ENCODE assay signal across 8 mouse cellular contexts in genomic region chr15:77882797-77883696, GRCm38 (mm10). TPM values are rescaled to one million over a fixed set of nuclear protein-coding genes. Genes with fewer than 3 reads are reported as not detected.
DNase-seq lines count a peak whose midpoint lies in the region; ATAC-seq and TF ChIP-seq lines count a peak whose summit lies in the region.

No protein-coding gene starts in this region.

- no peak overlapping the region; the same call in 1 of the 2 replicates for H3K27ac ChIP-seq in hindbrain, postnatal 0 days
- peak overlapping the region; percentile 66 for H3K27ac ChIP-seq in liver, postnatal 0 days (ENCODE audit: low read depth)

- intact Hi-C loops in gastrocnemius, postnatal 14 days (cut with DNase I; ENCODE audit: low total_unique reads), result no loop called here

- no peak overlapping the region for H3K9ac ChIP-seq in hindbrain, postnatal 0 days (replicated peaks; ENCODE audit: low read length)
- no peak overlapping the region for H3K9ac ChIP-seq in liver, postnatal 0 days (replicated peaks)

- H3K4me3 ChIP-seq in hindbrain, postnatal 0 days (ENCODE audit: low read length), result no peak overlapping the region
- H3K4me3 ChIP-seq in liver, postnatal 0 days (ENCODE audit: low read depth, low read length), result no peak overlapping the region

- no peak for TF ChIP-seq CTCF in hindbrain, postnatal 0 days (IDR thresholded peaks at IDR 0.05; ENCODE audit: low read depth)
- TF ChIP-seq CTCF in liver, postnatal 0 days (IDR thresholded peaks at IDR 0.05; ENCODE audit: low read depth), result no peak

- TF ChIP-seq EP300 in liver, postnatal 0 days (IDR thresholded peaks at IDR 0.05; ENCODE audit: low read depth), result no peak

- H3K36me3 ChIP-seq in hindbrain, postnatal 0 days (ENCODE audit: insufficient read depth, low read length), result no peaks in the 10 kb centered on the region
- no peaks in the 10 kb centered on the region for H3K36me3 ChIP-seq in liver, postnatal 0 days (replicated peaks; ENCODE audit: insufficient read depth, low read length)

- H3K9me3 ChIP-seq in hindbrain, postnatal 0 days (ENCODE audit: low read length), result no peaks in the 10 kb centered on the region
- no peaks in the 10 kb centered on the region for H3K9me3 ChIP-seq in liver, postnatal 0 days (ENCODE audit: low read length)

- H3K27me3 ChIP-seq in hindbrain, postnatal 0 days (ENCODE audit: insufficient read depth, low read length), result no peaks in the 10 kb centered on the region
- no peaks in the 10 kb centered on the region for H3K27me3 ChIP-seq in liver, postnatal 0 days (ENCODE audit: insufficient read depth, low read length)

- WGBS in hindbrain, postnatal 0 days, result 21% methylated on average over 16 of the region's 17 CpGs
- WGBS in liver, postnatal 0 days (ENCODE audit: insufficient replicate concordance), result 51% methylated on average over 14 of the region's 17 CpGs

- H3K4me1 ChIP-seq in hindbrain, postnatal 0 days (ENCODE audit: insufficient read depth, low read length), result no peaks in the 10 kb centered on the region
- peaks cover 15% of the 10 kb centered on the region for H3K4me1 ChIP-seq in liver, postnatal 0 days (ENCODE audit: insufficient read depth)

- peak; percentile 21; the same call in 1 of the 2 replicates for ATAC-seq in hindbrain, postnatal 0 days
- ATAC-seq in liver, postnatal 0 days, result no peak; the same call in 1 of the 2 replicates
- no peak for ATAC-seq in erythroid progenitor cell, adult 5-6 weeks (replicated peaks; ENCODE audit: low FRiP score, poor library complexity, severe bottlenecking)

- peak; percentile 53 for DNase-seq in gastrocnemius, postnatal 14 days
- DNase-seq in gastrocnemius, postnatal 25 days, result no peak
- peak; percentile 88 for DNase-seq in R1 (ENCODE audit: low read depth, low spot score)
- DNase-seq in hindbrain, postnatal 0 days (ENCODE audit: low spot score), result no peak
- DNase-seq in liver, postnatal 0 days, result no peak
- no peak for DNase-seq in right cerebral cortex, postnatal 36 days (ENCODE audit: low spot score in 2 of 2)
- DNase-seq in cerebellum, postnatal 4 days (ENCODE audit: low spot score in 2 of 2), result no peak

- no peak overlapping the region for H3K4me2 ChIP-seq in hindbrain, postnatal 0 days (ENCODE audit: low read depth, low read length)
- H3K4me2 ChIP-seq in liver, postnatal 0 days (ENCODE audit: low read depth, low read length), result no peak overlapping the region

RNA-seq across cellular contexts. Expression of gene Myh9, which starts 41.1 kb away (rescaled TPM):
- 100 to 1,000 TPM in 1 of 2 experiments, 10 to 100 TPM in 1; 96.9 to 111 TPM for total RNA-seq in gastrocnemius, postnatal 14 days (2021)
- total RNA-seq in gastrocnemius, postnatal 25 days (2021), result 10 to 100 TPM; 51.0 to 72.0 TPM
- 29.4 and 33.6 TPM in 2 replicates for total RNA-seq in hindbrain, postnatal 0 days (2014; rRNA removed)
- polyA plus RNA-seq in hindbrain, postnatal 0 days (2015; fragmentation: Nextera tagmentation; extraction: Ambion mirVana), result 8.4 and 9.1 TPM in 2 replicates
- 17.7 and 22.4 TPM in 2 replicates for polyA plus RNA-seq in liver, postnatal 0 days (2015; fragmentation: Nextera tagmentation; extraction: Ambion mirVana)
- 104 and 105 TPM in 2 replicates for total RNA-seq in erythroid progenitor cell, adult 5-6 weeks (2015; ENCODE audit: low replicate concordance)
- total RNA-seq in erythroid progenitor cell, adult 5-6 weeks (2017; ENCODE audit: low replicate concordance), result 198 and 213 TPM in 2 replicates

RNA-seq across cellular contexts. Expression of gene Txn2, which starts 45.8 kb away (rescaled TPM):
- total RNA-seq in gastrocnemius, postnatal 14 days (2021), result 100 to 1,000 TPM; 221 to 245 TPM
- 100 to 1,000 TPM; 210 to 254 TPM for total RNA-seq in gastrocnemius, postnatal 25 days (2021)
- 46.4 and 52.5 TPM in 2 replicates for total RNA-seq in hindbrain, postnatal 0 days (2014; rRNA removed)
- 212 and 215 TPM in 2 replicates for polyA plus RNA-seq in hindbrain, postnatal 0 days (2015; fragmentation: Nextera tagmentation; extraction: Ambion mirVana)
- polyA plus RNA-seq in liver, postnatal 0 days (2015; fragmentation: Nextera tagmentation; extraction: Ambion mirVana), result 258 and 261 TPM in 2 replicates
- 151 and 152 TPM in 2 replicates for total RNA-seq in erythroid progenitor cell, adult 5-6 weeks (2015; ENCODE audit: low replicate concordance)
- total RNA-seq in erythroid progenitor cell, adult 5-6 weeks (2017; ENCODE audit: low replicate concordance), result 30.3 and 35.2 TPM in 2 replicates

Comparison
In these comparisons a context has a peak if more than half of its experiments do, and no peak if none do; other contexts are left out.
1. DNase-seq: peak in gastrocnemius, postnatal 14 days (single experiment) and R1 (single experiment); none in gastrocnemius, postnatal 25 days (single experiment), hindbrain, postnatal 0 days (single experiment), liver, postnatal 0 days (single experiment), right cerebral cortex, postnatal 36 days (0 of 2) and cerebellum, postnatal 4 days (0 of 2).